Mouse (Mus musculus) neural tube, postnatal 0 days (tissue): ENCODE measurements around the gene Meaf6. TPM values are rescaled to one million over a fixed set of nuclear protein-coding genes. Genes with fewer than 3 reads are reported as not detected.

Experiments
- polyA plus RNA-seq: library from polyadenylated mRNA; unstranded; fragments of >200 nt; fragmentation: Nextera tagmentation; extraction: Ambion mirVana; gene quantifications from 2 replicates; pipeline ENCODE4 v1.2.1, GENCODE M21; 2015

Gene Meaf6
- polyA plus RNA-seq, result 115 and 117 TPM in 2 replicates

DNA sequence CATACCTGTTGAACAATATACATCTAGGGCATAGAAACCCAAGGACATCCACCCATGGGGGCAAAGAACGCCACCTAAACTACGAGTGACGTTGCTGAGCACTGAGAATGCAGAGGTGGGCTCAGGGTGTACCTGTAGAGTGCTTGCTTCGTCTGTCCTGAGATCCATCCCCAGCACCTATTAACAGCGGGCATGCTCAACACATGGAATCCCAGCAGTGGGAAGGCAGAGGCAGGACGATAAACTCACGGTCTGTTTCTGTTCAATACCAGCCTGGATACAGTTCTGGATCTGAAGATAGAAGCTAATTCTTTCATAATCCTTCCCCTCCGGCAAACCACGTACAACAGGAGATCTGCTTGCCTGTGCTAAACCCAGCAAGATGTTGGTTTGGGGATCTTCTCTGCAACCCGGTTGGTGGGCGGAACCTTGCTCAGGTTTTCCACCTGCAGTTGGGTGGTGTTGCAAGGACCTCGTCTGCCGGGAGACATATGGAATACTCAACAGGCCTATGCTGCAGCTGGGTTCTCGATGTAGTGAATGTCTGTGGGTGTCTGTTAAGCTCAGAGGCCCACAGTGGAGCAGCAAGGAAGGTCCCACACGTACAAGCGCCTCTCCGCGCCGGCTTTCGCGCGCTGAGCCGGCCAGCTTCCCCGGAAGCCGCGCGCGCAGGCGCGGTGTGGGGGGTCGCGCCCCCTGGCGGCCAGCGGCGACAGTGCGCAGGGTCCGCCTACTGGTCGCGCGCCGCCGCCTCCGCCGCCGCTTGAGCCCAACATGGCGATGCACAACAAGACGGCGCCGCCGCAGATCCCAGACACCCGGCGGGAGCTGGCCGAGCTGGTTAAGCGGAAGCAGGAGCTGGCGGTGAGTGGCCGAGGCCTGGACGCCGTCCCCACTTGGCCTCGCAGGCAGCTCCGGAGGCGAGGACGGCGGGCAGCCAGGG, at the start of gene Meaf6:
Gene Meaf6, plus strand, starts transcription at position 732 of the 943 bp plus-strand sequence.

DNA sequence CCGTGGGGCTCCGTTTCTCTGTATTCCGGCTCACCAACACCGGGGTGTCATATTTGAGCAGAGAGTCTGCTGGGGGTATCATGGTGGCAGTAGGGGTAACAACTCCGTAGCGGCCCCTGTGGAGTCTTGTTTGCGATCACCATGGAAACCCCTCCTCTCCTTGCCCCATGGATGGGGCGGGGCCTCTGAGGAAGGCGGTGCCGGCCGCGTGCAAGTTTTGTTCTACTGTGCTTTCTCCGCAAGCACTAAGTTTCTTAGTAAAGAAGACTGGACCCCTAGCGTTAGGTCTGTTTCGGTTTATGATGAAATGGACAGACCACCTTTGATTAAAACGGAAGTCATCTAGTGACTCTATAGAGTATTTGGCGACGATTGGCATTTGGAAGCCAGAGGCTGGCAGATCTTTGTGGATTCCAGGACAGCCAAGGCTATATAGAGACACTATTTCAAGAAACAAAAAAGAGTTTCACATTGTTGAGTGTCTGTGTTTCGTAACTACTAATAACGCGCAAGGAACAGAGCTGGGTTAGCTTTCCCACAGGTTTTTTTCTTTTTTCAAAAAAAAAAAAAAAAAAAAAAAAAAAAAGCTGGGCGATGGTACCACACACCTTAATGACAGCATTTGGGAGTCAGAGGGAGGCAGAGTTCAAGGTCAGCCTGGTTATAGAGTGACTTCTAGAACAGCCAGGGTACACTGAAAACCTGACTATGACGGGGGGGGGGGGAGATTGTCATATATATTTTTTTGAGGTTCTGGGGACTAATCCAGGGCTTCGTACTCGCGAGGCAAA, 19.2 kb upstream of the Meaf6 start, which contains the start of gene Dnali1:
Gene Dnali1, minus strand, starts transcription at position 187 of the 791 bp plus-strand sequence.

GRCm38 (mm10) chr4:125066490-125067370, 18.2 kb upstream of the Meaf6 start, which contains the start of gene Snip1:
TSS of gene Snip1 (plus strand) at chr4:125066672.

DNA sequence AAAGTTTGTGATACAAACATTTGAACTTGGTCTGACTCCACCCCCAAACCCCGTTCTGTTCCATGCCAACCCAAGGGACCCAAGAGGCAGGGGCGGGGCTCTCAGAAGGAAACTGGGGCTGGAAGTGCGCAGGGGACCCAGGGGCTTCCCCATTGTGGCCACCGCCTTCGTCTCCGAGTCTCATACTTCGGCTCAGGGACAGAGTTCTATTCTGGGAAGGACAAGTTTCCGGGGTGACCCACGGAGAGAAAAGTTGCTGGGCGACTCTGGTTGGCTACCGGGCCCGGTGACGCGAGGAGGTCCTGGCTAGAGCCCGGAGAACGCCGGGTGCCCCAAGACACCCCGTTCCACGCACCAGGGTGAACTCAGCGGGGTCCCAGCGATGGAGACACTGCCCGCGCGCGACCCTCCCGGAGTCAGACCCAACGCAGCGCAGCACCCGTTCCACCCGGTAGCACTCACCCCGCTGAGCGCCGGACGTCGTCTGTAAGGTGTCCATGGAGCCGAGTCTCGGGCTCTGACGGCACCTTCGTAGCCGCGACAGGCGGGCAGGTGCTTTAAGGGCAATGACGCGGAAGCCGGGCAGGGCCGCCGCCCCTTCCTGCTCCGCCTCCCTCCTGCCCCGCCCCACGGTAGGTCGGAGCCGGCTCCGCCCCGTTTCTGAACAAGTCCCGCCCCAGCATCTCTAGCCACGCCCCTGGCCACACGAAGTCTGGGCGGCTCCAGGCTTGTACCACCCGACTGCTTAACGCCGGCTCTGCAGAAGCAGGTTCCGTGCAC, 42.6 kb downstream of the Meaf6 start, which contains the start of gene Zc3h12a:
Gene Zc3h12a, minus strand, starts transcription at position 536 of the 780 bp plus-strand sequence.

Other genes with a start within 250 kb of the Meaf6 start
- 42.8 and 47.8 TPM in 2 replicates for gene Yrdc, start 234.5 kb upstream of the Meaf6 start, polyA plus RNA-seq
- gene 1110065P20Rik, start 233.9 kb upstream of the Meaf6 start, polyA plus RNA-seq, result 169 and 185 TPM in 2 replicates
- 12.5 and 13.1 TPM in 2 replicates for gene Maneal, start 223.0 kb upstream of the Meaf6 start, polyA plus RNA-seq
- gene Epha10, start 204.2 kb upstream of the Meaf6 start, polyA plus RNA-seq, result 12.1 and 14.5 TPM in 2 replicates
- 9.3 and 12.8 TPM in 2 replicates for gene 9930104L06Rik, start 148.1 kb upstream of the Meaf6 start, polyA plus RNA-seq
- gene Cdca8, start 145.8 kb upstream of the Meaf6 start, polyA plus RNA-seq, result 10.7 and 14.8 TPM in 2 replicates
- 1.1 and 1.5 TPM in 2 replicates for gene Rspo1, start 98.7 kb upstream of the Meaf6 start, polyA plus RNA-seq
- gene Gnl2, start 68.5 kb upstream of the Meaf6 start, polyA plus RNA-seq, result 74.0 and 75.1 TPM in 2 replicates
- gene Dnali1, start 19.4 kb upstream of the Meaf6 start, polyA plus RNA-seq, result 1.1 and 1.2 TPM in 2 replicates
- 16.2 and 17.7 TPM in 2 replicates for gene Snip1, start 18.5 kb upstream of the Meaf6 start, polyA plus RNA-seq
- 0.24 and 0.30 TPM in 2 replicates for gene Zc3h12a, start 42.7 kb downstream of the Meaf6 start, polyA plus RNA-seq